Mouse (Mus musculus) liver, adult 2 months (tissue): ENCODE measurements around the gene Elp4. TPM values are rescaled to one million over a fixed set of nuclear protein-coding genes. Genes with fewer than 3 reads are reported as not detected.

Experiments
- DNase-seq: peaks from one replicate; pipeline ENCODE4 v3.0.0-alpha.2; 2011; ENCODE audit warnings: low read depth, low spot score; ENCODE audit errors: extremely low read depth
- H3K27ac ChIP-seq: fragments of 200-500 bp; replicated peaks from 2 replicates; pipeline ENCODE4 v1.5.1; 2012; ENCODE audit warnings: low read depth, mild to moderate bottlenecking, control low read depth, inconsistent platforms, low read length; ENCODE audit not compliant: insufficient read depth
- H3K27me3 ChIP-seq: fragments of 200-500 bp; 2 replicates; pipeline ENCODE4 v1.6.1; 2012; ENCODE audit warnings: mild to moderate bottlenecking, moderate library complexity, low read length, inconsistent platforms; ENCODE audit not compliant: control insufficient read depth, insufficient read depth
- H3K36me3 ChIP-seq: fragments of 200-500 bp; 2 replicates; pipeline ENCODE4 v1.6.1; 2012; ENCODE audit warnings: low read length, inconsistent platforms; ENCODE audit not compliant: control insufficient read depth, insufficient read depth
- H3K4me1 ChIP-seq: fragments of 200-500 bp; 2 replicates; pipeline ENCODE4 v1.6.1; 2011; ENCODE audit warnings: low read length; ENCODE audit not compliant: control insufficient read depth, insufficient read depth
- H3K4me3 ChIP-seq: fragments of 200-500 bp; 2 replicates; pipeline ENCODE4 v1.5.1; 2011; ENCODE audit warnings: low read depth, mild to moderate bottlenecking, control low read depth, low read length, moderate library complexity; ENCODE audit not compliant: insufficient read depth
- H3K79me2 ChIP-seq: fragments of 200-500 bp; 2 replicates; pipeline ENCODE4 v1.6.1; 2012; ENCODE audit warnings: inconsistent platforms, mild to moderate bottlenecking, low read length, moderate library complexity; ENCODE audit not compliant: control insufficient read depth, insufficient read depth
- H3K9ac ChIP-seq: fragments of 200-500 bp; 2 replicates; pipeline ENCODE4 v1.6.1; 2012; ENCODE audit warnings: low read depth, mild to moderate bottlenecking, control low read depth, inconsistent platforms, low read length
- CTCF ChIP-seq: fragments of 200-500 bp; IDR thresholded peaks from 2 replicates; pipeline ENCODE4 v1.5.1; 2011; ENCODE audit warnings: low read depth, low read length, control low read depth
- POLR2A ChIP-seq: fragments of 200-500 bp; IDR thresholded peaks from 2 replicates; pipeline ENCODE4 v1.6.1; 2011; ENCODE audit warnings: low read length, control low read depth; ENCODE audit not compliant: insufficient read depth; ENCODE audit errors: extremely low read depth
- WGBS: fragments of 180-500 bp; shearing (Covaris S2); methylation state at CpG from one replicate; pipeline ENCODE4 v1.1.7; 2018; 5-methylcytosine and 5-hydroxymethylcytosine counted together
- polyA plus RNA-seq: library from polyadenylated mRNA; depleted of rRNA; stranded (reverse); fragments of >200 nt; gene quantifications from 2 replicates; pipeline ENCODE4 v1.2.3, GENCODE M21; 2012
- total RNA-seq: library from RNA; depleted of rRNA; stranded (reverse); fragments of >200 nt; gene quantifications from 2 replicates; pipeline ENCODE4 v1.2.3, GENCODE M21; 2014

Gene Elp4
- total and polyA plus RNA-seq, 2 experiments, result 7.7 to 16.2 TPM

DNA sequence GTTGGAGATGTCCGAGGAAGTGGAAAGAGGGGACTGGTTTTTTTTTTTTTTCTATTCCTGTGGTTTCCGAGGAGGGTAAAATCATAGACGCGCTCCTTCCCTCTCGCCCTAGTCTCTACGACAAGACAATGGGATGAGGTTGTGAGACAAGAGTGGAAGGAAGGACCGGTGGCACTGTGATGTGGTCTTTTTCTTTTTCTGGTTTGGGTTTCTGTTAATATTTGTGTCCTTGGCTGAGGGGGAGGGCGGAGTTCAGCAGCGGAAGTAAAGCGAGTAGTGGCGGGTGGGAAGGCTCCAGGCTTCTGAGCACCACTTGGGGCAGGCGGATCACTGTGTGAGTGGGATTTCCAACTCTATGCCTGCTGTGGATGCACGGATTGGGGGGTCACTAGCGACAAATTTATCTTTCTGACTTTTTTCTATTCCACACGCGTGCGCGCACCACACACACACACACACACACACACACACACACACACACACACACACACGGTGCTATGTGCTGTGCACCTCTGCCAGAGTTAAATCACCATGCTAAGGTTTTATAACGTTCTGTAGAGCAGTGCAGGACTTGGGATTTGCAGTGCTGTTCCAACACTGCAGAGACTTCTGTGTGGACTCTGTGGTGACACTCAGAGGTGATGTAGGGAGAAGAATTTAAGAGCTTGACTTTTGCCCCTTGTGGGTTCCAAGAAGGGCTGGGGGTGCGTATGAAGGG lies 221.6 kb downstream of the Elp4 start:
- DNase-seq, result no peak
- Histone ChIP-seq H3K4me1 (peaks cover 3% of the 10 kb centered on the region; the same call in 1 of the 2 replicates), H3K36me3 (no peaks in the 10 kb centered on the region), H3K9ac (no peak overlapping the region), H3K4me3 (no peak overlapping the region), H3K27ac (no peak overlapping the region), H3K27me3 (peaks cover 52% of the 10 kb centered on the region), H3K79me2 (no peaks in the 10 kb centered on the region)
- WGBS, result 5% methylated on average over 21 of the region's 21 CpGs
- TF ChIP-seq POLR2A (no peak), CTCF (no peak)

DNA sequence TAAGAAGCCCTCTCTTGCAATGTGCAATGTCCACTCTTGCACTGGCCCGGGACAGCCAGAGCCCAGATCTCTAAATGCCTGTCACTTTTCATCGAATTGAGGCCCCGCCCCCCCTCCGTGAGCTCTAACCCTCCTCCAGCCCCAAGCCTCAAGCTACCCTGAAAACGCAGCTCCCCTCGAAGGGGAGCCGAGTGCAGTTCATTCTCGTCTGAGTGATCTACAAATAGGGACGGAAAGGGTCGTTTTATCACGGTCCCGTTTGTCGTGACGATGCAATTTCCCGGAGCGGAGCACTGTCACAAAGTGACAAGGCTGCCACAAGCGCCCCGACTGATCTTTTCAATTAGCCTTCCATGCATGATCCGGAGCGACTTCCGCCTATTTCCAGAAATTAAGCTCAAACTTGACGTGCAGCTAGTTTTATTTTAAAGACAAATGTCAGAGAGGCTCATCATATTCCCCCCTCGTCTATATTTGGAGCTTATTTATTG lies 222.3 kb downstream of the Elp4 start:
- TF ChIP-seq CTCF (no peak), POLR2A (no peak)
- peaks cover 3% of the 10 kb centered on the region; the same call in 1 of the 2 replicates for H3K4me1 ChIP-seq
- no peak overlapping the region for H3K4me3 ChIP-seq
- H3K9ac ChIP-seq, result no peak overlapping the region
- no peak overlapping the region for H3K27ac ChIP-seq
- WGBS, result 3% methylated on average over 23 of the region's 23 CpGs
- H3K36me3 ChIP-seq, result no peaks in the 10 kb centered on the region
- H3K79me2 ChIP-seq, result no peaks in the 10 kb centered on the region
- no peak for DNase-seq
- H3K27me3 ChIP-seq, result peaks cover 53% of the 10 kb centered on the region

DNA sequence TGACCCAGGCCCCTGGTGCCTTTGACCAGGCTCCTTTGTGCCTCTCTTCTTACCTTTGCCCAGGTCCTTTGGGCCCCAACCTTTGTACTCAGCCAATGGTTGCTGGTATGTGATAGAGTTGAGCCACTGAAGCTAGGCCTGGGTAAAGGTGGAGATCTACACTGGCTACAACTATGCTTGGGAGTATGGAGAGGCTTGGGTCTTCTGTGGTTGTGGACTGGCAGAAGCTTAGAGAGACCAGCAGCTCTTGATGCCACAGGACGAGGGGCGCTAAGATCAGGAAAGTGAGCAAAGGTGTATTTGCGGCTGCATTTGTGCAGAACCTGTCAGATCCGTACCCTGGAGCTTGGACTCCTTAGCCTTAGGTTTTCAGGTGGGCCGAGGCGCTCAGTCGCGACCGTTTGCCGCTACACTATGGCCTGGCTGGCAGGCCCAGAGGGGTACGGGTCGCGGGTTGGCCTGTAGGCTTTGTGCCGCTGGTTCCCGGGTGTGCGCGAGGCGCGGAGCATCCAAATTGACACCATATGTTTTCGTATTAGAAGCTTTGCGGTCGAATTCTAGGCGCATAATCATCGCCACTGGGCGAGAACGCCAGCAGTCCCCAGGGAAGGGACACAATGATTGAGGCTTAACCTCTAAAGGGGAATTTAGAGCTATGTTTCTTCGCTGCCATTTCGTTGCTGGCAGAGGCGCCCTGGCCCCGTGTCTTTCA lies 223.2 kb downstream of the Elp4 start:
- Histone ChIP-seq H3K79me2 (no peaks in the 10 kb centered on the region), H3K9ac (no peak overlapping the region), H3K27me3 (peaks cover 55% of the 10 kb centered on the region), H3K36me3 (no peaks in the 10 kb centered on the region), H3K4me3 (no peak overlapping the region), H3K4me1 (peaks cover 3% of the 10 kb centered on the region; the same call in 1 of the 2 replicates), H3K27ac (no peak overlapping the region)
- no peak for DNase-seq
- TF ChIP-seq POLR2A (no peak), CTCF (no peak)
- WGBS, result 4% methylated on average over 30 of the region's 30 CpGs

DNA sequence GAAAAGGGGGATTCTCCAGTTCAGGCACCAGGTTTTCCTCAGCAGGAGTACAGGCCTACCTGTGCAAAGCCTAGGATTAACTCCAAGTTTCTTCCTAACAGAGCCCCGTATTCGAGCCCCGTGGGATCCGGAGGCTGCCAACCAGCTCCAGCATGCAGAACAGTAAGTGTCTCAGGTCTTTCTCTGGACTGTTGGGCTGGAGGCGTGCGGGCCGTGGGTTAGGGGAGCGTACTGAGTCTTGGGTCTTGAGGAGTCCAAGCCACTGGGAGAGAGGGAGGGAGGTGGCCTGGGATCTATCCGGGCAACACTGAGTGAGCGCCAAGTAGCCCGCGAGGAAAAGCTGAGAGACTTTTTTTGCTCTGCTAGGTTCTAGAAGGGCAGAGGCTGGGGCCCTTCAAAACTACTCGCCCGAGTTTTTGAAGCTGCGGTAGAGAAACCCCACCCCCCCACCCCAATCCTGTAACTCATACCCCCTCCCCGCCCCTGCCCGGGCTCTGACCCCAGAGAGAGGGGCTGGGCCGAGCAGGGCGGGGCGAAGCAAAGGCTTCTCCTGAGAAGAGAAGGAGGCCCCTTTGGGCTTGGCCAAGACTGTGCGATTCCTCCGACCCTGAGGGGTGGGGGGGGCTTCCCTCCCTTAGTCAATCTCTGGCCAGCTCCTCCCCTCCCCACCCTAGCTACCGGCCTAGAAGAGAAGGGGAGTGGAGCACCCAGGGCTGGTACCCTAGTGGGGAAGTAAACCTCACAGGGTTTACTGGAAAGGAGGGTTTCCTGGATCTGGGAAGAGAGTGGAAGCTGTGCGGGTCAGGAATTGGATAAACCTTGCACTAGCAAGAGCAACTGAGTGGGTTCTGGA lies 224.0 kb downstream of the Elp4 start:
- peaks cover 7% of the 10 kb centered on the region for H3K4me1 ChIP-seq
- no peak overlapping the region for H3K4me3 ChIP-seq
- H3K79me2 ChIP-seq, result no peaks in the 10 kb centered on the region
- H3K36me3 ChIP-seq, result no peaks in the 10 kb centered on the region
- TF ChIP-seq CTCF, result no peak
- no peak for TF ChIP-seq POLR2A
- H3K9ac ChIP-seq, result no peak overlapping the region
- H3K27me3 ChIP-seq, result peaks cover 56% of the 10 kb centered on the region
- DNase-seq, result no peak
- WGBS, result 6% methylated on average over 21 of the region's 24 CpGs
- no peak overlapping the region for H3K27ac ChIP-seq

DNA sequence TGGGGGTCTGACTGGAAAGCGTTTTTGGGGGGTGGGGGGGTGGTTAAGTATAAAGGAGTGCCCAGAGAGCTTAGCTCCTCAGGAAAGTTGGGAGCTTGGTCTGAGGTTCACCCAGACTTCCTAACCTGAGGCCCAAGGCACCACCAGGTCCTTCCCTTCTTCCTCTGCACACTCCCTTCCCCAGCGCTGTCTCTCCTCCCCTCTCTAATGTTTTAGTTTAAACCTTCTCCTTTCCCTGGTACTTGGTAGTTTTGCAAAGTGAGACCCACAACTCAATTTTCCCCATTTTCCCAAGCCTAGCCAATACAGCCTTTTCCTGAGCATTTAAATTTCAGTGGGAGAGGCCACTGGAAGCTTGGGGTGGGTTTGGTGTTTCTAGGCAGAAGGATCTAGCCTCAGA lies 225.0 kb downstream of the Elp4 start:
- H3K4me1 ChIP-seq, result peaks cover 15% of the 10 kb centered on the region
- no peaks in the 10 kb centered on the region for H3K79me2 ChIP-seq
- no peak overlapping the region for H3K4me3 ChIP-seq
- WGBS, result 6% methylated on average over 2 of the region's 2 CpGs
- peaks cover 62% of the 10 kb centered on the region for H3K27me3 ChIP-seq
- H3K9ac ChIP-seq, result no peak overlapping the region
- no peak for DNase-seq
- no peak overlapping the region for H3K27ac ChIP-seq
- TF ChIP-seq CTCF (no peak), POLR2A (no peak)
- H3K36me3 ChIP-seq, result no peaks in the 10 kb centered on the region
